Mouse (Mus musculus) liver, adult 2 months (tissue): ENCODE measurements around the gene Fry. TPM values are rescaled to one million over a fixed set of nuclear protein-coding genes. Genes with fewer than 3 reads are reported as not detected.

ENCODE experiments used
- DNase-seq: peaks from one replicate; pipeline ENCODE4 v3.0.0-alpha.2; 2011; ENCODE audit warnings: low read depth, low spot score; ENCODE audit errors: extremely low read depth
- H3K27ac ChIP-seq: fragments of 200-500 bp; replicated peaks from 2 replicates; pipeline ENCODE4 v1.5.1; 2012; ENCODE audit warnings: low read depth, mild to moderate bottlenecking, control low read depth, inconsistent platforms, low read length; ENCODE audit not compliant: insufficient read depth
- H3K27me3 ChIP-seq: fragments of 200-500 bp; 2 replicates; pipeline ENCODE4 v1.6.1; 2012; ENCODE audit warnings: mild to moderate bottlenecking, moderate library complexity, low read length, inconsistent platforms; ENCODE audit not compliant: control insufficient read depth, insufficient read depth
- H3K36me3 ChIP-seq: fragments of 200-500 bp; 2 replicates; pipeline ENCODE4 v1.6.1; 2012; ENCODE audit warnings: low read length, inconsistent platforms; ENCODE audit not compliant: control insufficient read depth, insufficient read depth
- H3K4me1 ChIP-seq: fragments of 200-500 bp; 2 replicates; pipeline ENCODE4 v1.6.1; 2011; ENCODE audit warnings: low read length; ENCODE audit not compliant: control insufficient read depth, insufficient read depth
- H3K4me3 ChIP-seq: fragments of 200-500 bp; 2 replicates; pipeline ENCODE4 v1.5.1; 2011; ENCODE audit warnings: low read depth, mild to moderate bottlenecking, control low read depth, low read length, moderate library complexity; ENCODE audit not compliant: insufficient read depth
- H3K79me2 ChIP-seq: fragments of 200-500 bp; 2 replicates; pipeline ENCODE4 v1.6.1; 2012; ENCODE audit warnings: inconsistent platforms, mild to moderate bottlenecking, low read length, moderate library complexity; ENCODE audit not compliant: control insufficient read depth, insufficient read depth
- H3K9ac ChIP-seq: fragments of 200-500 bp; 2 replicates; pipeline ENCODE4 v1.6.1; 2012; ENCODE audit warnings: low read depth, mild to moderate bottlenecking, control low read depth, inconsistent platforms, low read length
- CTCF ChIP-seq: fragments of 200-500 bp; IDR thresholded peaks from 2 replicates; pipeline ENCODE4 v1.5.1; 2011; ENCODE audit warnings: low read depth, low read length, control low read depth
- POLR2A ChIP-seq: fragments of 200-500 bp; IDR thresholded peaks from 2 replicates; pipeline ENCODE4 v1.6.1; 2011; ENCODE audit warnings: low read length, control low read depth; ENCODE audit not compliant: insufficient read depth; ENCODE audit errors: extremely low read depth
- WGBS: fragments of 180-500 bp; shearing (Covaris S2); methylation state at CpG from one replicate; pipeline ENCODE4 v1.1.7; 2018; 5-methylcytosine and 5-hydroxymethylcytosine counted together
- polyA plus RNA-seq: library from polyadenylated mRNA; depleted of rRNA; stranded (reverse); fragments of >200 nt; gene quantifications from 2 replicates; pipeline ENCODE4 v1.2.3, GENCODE M21; 2012
- total RNA-seq: library from RNA; depleted of rRNA; stranded (reverse); fragments of >200 nt; gene quantifications from 2 replicates; pipeline ENCODE4 v1.2.3, GENCODE M21; 2014

Fry gene
- total and polyA plus RNA-seq, 2 experiments, result 0.62 to 1.8 TPM

GRCm38 (mm10) chr5:150465218-150465617, 346.8 kb downstream of the Fry start:
- Histone ChIP-seq H3K79me2 (no peaks in the 10 kb centered on the region), H3K27ac (no peak overlapping the region), H3K4me3 (no peak overlapping the region), H3K36me3 (no peaks in the 10 kb centered on the region), H3K4me1 (no peaks in the 10 kb centered on the region; the same call in 1 of the 2 replicates), H3K9ac (no peak overlapping the region), H3K27me3 (no peaks in the 10 kb centered on the region)
- 78% methylated on average over 6 of the region's 6 CpGs for WGBS
- no peak for DNase-seq
- TF ChIP-seq POLR2A (no peak), CTCF (no peak)

- Histone ChIP-seq H3K27ac (no peak overlapping the region; the same call in 1 of the 2 replicates), H3K9ac (no peak overlapping the region)
- 77% methylated on average over 12 of the region's 12 CpGs for WGBS
Observed at GRCm38 (mm10) chr5:150466132-150466531, 347.7 kb downstream of the Fry start.

GRCm38 (mm10) chr5:150468431-150468830, 350.0 kb downstream of the Fry start:
- DNase-seq, result peak; percentile 7
- TF ChIP-seq POLR2A (no peak), CTCF (no peak)
- Histone ChIP-seq H3K27ac (peak overlapping the region; percentile 79), H3K4me3 (no peak overlapping the region), H3K79me2 (no peaks in the 10 kb centered on the region), H3K36me3 (no peaks in the 10 kb centered on the region), H3K27me3 (no peaks in the 10 kb centered on the region), H3K9ac (no peak overlapping the region), H3K4me1 (no peaks in the 10 kb centered on the region; the same call in 1 of the 2 replicates)
- 70% methylated on average over 6 of the region's 6 CpGs for WGBS

More at GRCm38 (mm10) chr5:150466132-150466531, 347.7 kb downstream of the Fry start:
- Histone ChIP-seq H3K36me3 (no peaks in the 10 kb centered on the region), H3K79me2 (no peaks in the 10 kb centered on the region), H3K4me1 (no peaks in the 10 kb centered on the region; the same call in 1 of the 2 replicates), H3K4me3 (no peak overlapping the region), H3K27me3 (no peaks in the 10 kb centered on the region)
- TF ChIP-seq CTCF (no peak), POLR2A (no peak)
- DNase-seq, result peak; percentile 48

- H3K79me2 ChIP-seq, result no peaks in the 10 kb centered on the region
- H3K27ac ChIP-seq, result no peak overlapping the region
- 90% methylated on average over 4 of the region's 4 CpGs for WGBS
- H3K27me3 ChIP-seq, result no peaks in the 10 kb centered on the region
- TF ChIP-seq CTCF (no peak), POLR2A (no peak)
- H3K4me1 ChIP-seq, result no peaks in the 10 kb centered on the region
- H3K36me3 ChIP-seq, result no peaks in the 10 kb centered on the region
- DNase-seq, result no peak
- H3K9ac ChIP-seq, result no peak overlapping the region
- H3K4me3 ChIP-seq, result no peak overlapping the region
Observed at GRCm38 (mm10) chr5:150477364-150477763, 358.9 kb downstream of the Fry start.

GRCm38 (mm10) chr5:150478612-150479011, 360.2 kb downstream of the Fry start:
- H3K4me3 ChIP-seq, result no peak overlapping the region
- H3K27me3 ChIP-seq, result no peaks in the 10 kb centered on the region
- no peak for TF ChIP-seq POLR2A
- TF ChIP-seq CTCF, result no peak
- no peaks in the 10 kb centered on the region for H3K79me2 ChIP-seq
- no peak for DNase-seq
- WGBS, result 73% methylated on average over 4 of the region's 4 CpGs
- no peak overlapping the region for H3K9ac ChIP-seq
- no peak overlapping the region for H3K27ac ChIP-seq
- H3K4me1 ChIP-seq, result no peaks in the 10 kb centered on the region
- H3K36me3 ChIP-seq, result no peaks in the 10 kb centered on the region

GRCm38 (mm10) chr5:150485198-150485597, 366.8 kb downstream of the Fry start:
- no peak overlapping the region for H3K4me3 ChIP-seq
- H3K27ac ChIP-seq, result no peak overlapping the region
- H3K79me2 ChIP-seq, result no peaks in the 10 kb centered on the region
- peak; percentile 20 for DNase-seq
- no peak overlapping the region for H3K9ac ChIP-seq
- WGBS, result 58% methylated on average over 3 of the region's 3 CpGs
- H3K4me1 ChIP-seq, result no peaks in the 10 kb centered on the region
- no peak for TF ChIP-seq POLR2A
- 0 out of 2 replicates have a peak, but pooled peaks have one; percentile 21 for TF ChIP-seq CTCF
- H3K36me3 ChIP-seq, result no peaks in the 10 kb centered on the region
- H3K27me3 ChIP-seq, result no peaks in the 10 kb centered on the region
